Mouse (Mus musculus) lung, postnatal 10 days (tissue): ENCODE data around the gene Vgll4.
A peak's percentile ranks its signal among the peaks of the same experiment; 100 is the strongest.

ENCODE experiments used
- DNase-seq: peaks from one replicate; pipeline ENCODE4 v3.0.0; 2021

The Vgll4 gene

DNA sequence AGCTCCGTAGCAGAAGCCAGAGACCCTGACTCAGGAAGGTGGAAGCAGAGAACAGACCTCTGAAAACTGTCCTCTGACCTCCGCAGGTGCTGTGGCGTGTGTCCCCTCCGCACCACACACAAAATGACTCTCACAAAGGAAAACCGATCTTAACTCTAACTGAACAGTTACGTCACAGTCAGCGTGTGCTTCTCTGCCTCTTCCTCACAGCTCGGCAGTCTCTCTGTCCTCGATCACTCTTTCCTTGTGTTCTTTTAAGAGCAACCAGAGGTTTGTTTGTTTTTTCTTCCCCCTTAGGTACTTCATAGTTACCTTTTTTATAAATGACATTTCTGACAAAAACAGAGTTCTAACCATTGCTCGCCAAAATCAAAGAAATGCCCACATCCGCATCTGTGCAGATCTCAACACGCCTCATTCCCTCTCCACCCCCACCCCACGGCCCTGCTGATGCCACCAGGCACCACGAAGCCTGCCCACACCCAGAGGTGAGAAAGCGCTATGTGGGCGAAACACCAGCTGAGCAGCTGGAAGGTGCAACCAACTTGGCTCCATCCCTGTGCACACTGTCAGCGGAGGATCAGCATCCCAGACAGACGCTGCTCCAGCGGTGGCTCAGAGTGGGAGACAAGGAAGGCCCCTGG is 33.4 kb downstream of the Vgll4 start:
- no peak for DNase-seq

DNA sequence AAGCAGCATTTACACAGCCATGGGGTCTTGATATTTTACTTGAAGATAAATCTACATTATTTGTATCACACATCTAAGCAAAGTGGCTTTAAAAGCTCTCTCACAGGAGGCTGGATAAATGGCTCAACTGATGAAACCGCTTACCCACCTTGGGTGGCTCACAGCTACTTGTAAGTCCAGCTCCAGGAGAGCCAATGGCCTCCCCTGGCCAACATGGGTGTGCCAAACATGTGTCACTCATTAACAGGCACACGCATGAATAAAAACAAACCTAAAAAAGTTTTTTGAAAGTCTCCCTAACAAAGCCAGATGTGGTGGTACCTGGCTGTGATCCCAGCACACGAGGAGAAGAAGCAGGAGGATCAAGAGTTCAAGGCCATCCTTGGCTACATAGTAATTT is 34.4 kb downstream of the Vgll4 start:
- DNase-seq = no peak

DNA sequence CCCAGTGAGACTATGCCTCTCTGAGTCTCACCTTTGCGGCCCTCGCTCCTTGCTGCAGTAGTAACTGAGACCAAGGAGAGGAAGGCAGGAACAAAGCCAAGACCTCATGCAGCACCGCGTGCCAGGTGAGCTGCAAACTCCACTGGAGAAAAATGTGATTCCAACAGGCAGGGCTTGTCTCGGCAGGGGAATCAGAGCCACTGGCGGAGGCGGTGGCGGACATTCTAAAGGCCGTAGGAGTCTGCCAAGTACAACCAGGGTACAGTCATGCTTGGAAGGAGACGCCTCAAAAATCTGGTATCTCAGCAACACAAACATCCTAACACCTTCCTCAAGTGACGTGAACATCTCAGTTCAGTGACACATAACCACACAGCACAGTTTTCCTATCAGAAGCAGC is 35.7 kb downstream of the Vgll4 start:
- no peak for DNase-seq

DNA sequence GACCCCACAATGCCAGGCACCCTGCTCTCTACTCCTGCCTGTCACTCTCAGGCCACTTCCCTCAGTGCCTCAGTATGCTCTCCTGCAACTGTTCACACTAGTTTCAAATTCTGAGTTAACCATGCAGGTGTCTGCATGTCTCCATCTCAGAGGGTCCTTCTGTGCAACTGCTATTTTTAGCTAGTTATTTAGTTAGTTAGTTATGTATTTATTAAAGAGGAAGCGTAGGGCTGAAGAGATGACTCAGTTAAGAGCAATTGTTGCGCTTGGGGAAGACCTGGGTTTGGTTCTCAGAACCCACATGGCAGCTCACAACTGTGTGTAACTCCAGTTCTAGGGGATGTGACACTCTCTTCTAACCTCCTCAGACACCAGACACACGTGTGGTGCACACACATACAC is 36.8 kb downstream of the Vgll4 start:
- DNase-seq = no peak

GRCm38 (mm10) chr6:114932116-114932500 is 37.7 kb downstream of the Vgll4 start:
- no peak for DNase-seq

- DNase-seq = no peak
Observed at GRCm38 (mm10) chr6:114931212-114932115, 38.3 kb downstream of the Vgll4 start.

DNA sequence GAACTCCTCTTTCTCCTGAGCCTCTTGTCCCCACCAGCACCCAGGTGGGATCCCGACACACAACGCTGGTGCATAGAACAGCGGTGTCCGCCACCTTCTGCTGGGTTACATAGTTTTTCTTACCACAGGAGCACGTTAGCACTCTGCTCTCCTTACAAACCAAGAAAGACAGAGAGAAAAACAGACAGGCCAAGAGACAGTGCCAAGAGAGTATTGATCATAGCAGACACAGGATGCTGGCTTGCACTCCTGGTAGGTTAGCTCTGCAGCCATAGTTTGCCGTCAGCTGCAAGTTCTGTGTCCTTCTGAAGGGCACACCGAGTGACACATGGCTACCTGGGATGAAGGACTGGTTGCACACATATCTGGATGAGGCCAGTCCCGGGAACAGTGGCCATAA is 39.1 kb downstream of the Vgll4 start:
- DNase-seq = no peak

- DNase-seq = peak; percentile 71
Observed at GRCm38 (mm10) chr6:114930038-114930591, 39.7 kb downstream of the Vgll4 start.

GRCm38 (mm10) chr6:114929346-114929745 is 40.4 kb downstream of the Vgll4 start:
- peak; percentile 70 for DNase-seq

DNA sequence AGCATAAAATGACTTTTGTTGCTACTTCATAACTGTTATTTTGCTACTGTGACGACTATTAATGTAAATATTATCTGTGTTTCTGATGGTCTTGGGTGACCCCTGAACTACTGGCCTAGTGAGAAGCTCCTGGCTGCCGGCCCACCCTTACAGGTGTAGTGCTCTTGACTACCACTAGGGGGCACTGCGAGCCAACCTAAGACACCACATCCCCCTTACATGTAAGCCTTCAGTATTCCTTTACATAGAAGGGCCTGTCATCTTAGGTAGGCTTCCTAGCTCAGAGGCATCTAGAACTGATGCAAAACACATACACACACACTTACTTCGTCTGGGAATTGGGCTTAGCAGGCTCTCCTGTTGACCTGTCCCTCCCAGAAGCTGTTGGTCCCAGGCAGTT is 41.3 kb downstream of the Vgll4 start:
- peak; percentile 77 for DNase-seq

GRCm38 (mm10) chr6:114927400-114927799 is 42.4 kb downstream of the Vgll4 start:
- DNase-seq = no peak

DNA sequence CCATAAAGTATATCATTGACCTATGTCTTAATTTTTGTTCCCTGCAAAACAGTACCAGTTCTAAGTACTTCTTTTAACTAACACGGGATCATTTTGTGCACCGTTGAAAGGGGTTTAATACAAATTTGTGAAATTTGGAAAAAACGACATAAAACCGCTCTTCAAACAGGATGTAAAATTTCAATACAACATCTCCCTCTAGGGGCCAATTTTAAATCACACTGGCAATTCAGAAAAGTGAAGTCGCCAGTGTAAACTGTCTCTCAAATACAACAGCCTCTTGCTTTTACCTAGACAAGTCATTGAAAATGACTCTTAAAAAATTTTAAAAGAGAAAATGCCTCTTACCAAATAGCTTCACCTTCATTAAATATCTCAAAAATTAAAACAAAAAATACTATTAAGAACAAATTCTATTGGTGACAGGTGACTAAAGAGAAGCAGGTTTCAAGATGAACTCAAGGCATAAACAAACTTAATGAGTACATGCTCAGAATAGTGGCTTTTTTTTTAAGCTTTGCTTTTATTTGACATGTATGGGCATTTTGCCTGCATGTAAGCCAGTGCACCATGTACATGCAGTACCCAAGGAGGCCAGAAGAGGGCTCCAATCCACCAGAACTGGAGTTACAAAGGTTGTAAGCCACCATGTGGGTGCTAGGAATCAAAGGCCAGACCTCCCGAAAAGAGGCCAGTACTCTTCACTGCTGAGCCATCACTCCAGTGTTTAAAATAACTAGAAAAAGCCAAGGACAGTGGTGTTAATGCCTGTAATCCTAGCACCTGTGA is 43.2 kb downstream of the Vgll4 start:
- peak; percentile 70 for DNase-seq

DNA sequence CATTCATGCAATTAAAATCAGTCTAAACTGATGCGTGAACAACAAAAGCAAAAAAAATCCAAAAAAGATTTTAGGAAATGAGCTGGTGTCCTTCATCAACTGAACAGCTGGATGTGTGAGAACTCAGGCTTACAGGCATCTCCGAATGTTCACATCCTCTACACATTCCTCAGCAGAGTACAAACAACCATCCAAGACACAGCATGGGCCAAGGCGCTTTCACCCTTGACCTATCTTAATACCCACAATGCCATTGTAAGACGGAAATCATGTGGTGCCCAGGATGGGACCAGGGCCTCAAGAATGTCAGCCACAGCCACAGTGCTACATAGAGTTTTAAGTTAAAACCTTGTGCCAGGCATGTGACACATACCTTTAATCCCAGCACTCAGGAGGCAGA is 44.6 kb downstream of the Vgll4 start:
- DNase-seq = no peak

DNA sequence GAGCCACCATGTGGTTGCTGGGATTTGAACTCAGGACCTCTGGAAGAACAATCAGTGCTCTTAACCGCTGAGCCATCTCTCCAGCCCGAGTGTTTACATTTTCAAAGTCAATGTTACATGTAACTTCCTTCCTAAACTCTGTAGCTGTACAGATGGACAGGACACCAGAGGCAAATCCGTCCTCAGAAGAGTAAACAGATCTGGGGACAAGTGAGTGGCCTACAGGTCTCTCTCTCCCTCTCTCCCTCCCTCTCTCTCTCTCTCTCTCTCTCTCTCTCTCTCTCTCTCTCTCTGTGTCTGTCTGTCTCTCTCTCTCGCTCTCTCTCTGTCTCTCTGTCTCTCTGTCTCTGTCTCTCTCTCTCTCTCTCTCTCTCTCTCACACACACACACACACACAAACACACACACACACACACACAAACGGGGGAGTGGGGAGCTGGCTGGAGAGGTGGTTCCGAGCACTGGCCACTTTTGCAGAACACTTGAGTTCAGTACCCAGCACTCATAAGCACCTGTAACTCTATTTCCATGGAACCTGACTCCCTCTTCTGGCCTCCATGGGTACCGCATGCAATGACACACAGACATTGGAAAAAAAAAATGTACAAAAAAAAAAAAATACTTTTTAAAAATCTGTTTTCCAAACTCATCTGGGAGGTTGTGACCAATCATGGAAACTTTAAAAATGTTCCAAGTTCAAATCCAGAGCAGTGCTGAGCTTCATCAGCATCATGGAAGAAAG is 47.3 kb downstream of the Vgll4 start:
- peak; percentile 54 for DNase-seq

DNA sequence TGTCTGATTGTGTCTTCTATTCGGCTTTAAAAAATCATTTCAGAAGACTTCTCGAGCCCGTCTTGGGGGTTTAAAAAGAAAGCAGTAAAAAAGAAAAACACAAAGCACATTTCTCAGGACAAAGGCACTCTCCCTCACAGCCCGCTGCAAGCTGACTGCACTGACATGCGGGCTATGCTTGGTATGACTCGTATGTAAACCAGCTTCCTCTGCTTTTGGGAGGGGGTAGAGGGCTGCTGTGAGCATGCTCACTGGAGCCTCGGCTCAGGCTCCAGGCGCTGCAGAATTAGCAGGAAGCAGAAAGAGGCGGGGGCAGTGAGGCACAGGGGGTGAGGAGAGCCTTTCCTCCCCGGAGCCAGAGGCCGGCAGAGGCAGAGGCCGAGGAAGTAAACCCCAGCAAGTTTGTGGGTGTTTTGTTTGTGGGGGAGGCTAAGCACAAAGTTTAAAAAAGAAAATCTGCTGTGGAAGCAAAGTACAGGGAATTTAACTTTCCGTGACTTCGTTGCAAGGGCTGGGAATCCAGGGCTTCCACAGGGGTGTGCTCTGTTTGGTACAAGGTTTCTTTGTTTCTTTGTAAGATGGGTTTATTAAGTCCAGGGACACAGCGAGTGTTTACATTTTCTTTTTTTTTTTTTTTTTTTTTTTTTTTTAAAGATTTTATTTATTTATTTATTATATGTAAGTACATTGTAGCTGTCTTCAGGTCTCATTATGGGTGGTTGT is 48.0 kb downstream of the Vgll4 start:
- peak; percentile 96 for DNase-seq

DNA sequence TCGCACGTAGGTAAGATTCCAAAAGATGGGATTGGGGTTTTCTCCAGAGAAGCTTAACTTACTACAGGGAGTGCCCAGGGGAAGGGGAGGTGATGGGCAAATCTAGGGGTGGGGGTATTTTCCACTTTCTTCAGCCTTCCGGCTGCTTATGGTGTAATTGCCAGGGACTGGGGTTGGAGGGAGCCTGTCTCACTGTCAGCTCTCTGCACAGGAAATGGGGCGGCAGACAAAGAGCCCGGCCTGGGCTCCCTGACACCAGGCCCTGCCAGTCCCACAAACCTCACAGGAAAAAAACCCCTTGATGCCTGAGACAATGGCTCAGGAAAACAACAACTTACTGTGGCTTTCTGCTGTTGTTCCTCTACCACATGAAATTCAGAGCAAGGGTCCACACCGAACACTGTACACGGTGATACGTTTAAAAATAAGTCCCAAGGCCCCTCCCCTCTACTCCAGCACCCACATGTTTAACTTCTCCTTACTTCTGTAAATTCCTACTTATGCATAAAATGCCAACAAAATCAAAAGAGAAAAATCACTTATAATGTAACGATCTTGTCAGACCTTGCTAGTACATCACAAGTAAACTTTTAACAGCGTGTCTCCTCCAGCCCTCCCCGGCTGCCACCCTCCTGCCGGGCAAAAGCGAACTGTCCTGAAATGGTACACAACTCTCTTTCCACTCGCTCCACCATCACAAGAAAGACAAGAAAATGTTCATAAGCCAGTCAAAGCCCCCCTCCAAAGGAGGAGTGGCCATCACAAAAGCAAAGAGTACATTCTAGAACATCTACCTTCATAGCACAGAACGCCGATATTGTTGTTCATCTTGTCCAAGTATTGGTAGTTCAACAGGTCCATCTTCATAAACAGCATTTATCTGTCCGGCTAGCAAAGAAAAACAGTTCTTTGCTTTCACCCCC is 49.0 kb downstream of the Vgll4 start:
- peak; percentile 71 for DNase-seq

- DNase-seq = peak; percentile 58
Observed at GRCm38 (mm10) chr6:114919670-114920313, 50.0 kb downstream of the Vgll4 start.

DNA sequence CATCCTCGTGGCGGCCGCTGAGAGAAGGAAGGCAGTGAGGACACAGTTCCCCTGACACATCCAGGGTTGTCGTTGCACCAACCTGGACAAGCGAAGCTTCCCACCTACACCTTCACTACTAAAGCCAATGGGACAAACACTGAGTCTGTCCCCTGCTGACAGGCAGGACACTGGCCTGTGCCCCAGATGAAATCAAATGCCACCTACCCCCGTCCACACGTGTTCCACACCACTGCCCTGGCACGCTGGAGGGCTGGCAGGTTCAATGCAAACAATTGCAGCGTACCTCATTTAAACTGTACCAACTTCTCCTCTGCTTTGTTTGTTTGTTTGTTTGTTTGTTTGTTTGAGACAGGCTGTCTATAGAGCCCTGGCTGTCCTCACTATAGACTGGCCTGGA is 50.8 kb downstream of the Vgll4 start:
- no peak for DNase-seq

GRCm38 (mm10) chr6:114917770-114918635 is 51.8 kb downstream of the Vgll4 start:
- peak; percentile 83 for DNase-seq
